Mouse (Mus musculus): ENCODE measurements around the gene Islr.

DNA sequence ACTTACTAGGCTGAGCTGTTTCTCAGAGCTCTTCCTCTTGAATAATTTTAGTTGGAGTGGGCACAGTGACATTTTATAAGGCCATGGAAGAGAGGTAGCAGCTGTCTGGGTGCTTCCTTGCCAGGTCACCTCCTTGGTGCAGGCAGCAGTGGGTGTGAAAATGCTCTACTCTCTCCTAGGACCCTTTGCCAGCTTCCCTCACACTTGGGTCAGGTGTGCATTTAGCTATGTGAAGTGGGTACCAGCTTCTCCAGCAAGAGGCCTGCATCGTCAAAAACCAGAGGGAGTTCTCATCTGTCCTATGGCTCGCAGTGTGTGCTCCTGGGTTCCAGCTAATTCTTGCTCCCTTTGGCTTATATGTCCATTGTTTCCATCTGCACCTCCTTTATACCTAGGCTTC is 24.7 kb downstream of the Islr start:
- TF ChIP-seq CTCF (IDR thresholded peaks at IDR 0.05; ENCODE audit: extremely low read depth, insufficient read depth, insufficient read length, insufficient replicate concordance) (no peak), POLR2A (IDR thresholded peaks at IDR 0.05; ENCODE audit: low read depth, low read length) (no peak)
